Mouse (Mus musculus) embryonic facial prominence, embryonic 11.5 days (tissue): ENCODE results near the gene Slc37a2. TPM values are rescaled to one million over a fixed set of nuclear protein-coding genes. Genes with fewer than 3 reads are reported as not detected.

ENCODE experiments used
- ATAC-seq: fragments of 200-750 bp; cut with Nextera tagmentation; replicated peaks from 2 replicates; pipeline ENCODE4 v1.8.0; 2017; ENCODE audit warnings: low read depth; ENCODE audit not compliant: insufficient number of reproducible peaks, low FRiP score, low TSS enrichment
- DNase-seq: peaks from one replicate; pipeline ENCODE4 v3.0.0-alpha.2; 2015; ENCODE audit warnings: low spot score
- H3K27ac ChIP-seq: fragments of 300-500 bp; sonication (generic); replicated peaks from 2 replicates; pipeline ENCODE4 v1.5.1; 2014; ENCODE audit warnings: mild to moderate bottlenecking, low read depth, low read length, control low read depth
- H3K27me3 ChIP-seq: fragments of 300-500 bp; sonication (generic); 2 replicates; pipeline ENCODE4 v1.6.1; 2014; ENCODE audit warnings: mild to moderate bottlenecking, low read length, moderate library complexity, mixed read lengths; ENCODE audit not compliant: control insufficient read depth, insufficient read depth
- H3K36me3 ChIP-seq: fragments of 300-500 bp; sonication (generic); replicated peaks from 2 replicates; pipeline ENCODE4 v1.6.1; 2014; ENCODE audit warnings: low read depth, mild to moderate bottlenecking, low read length, moderate library complexity, mixed read lengths; ENCODE audit not compliant: control insufficient read depth, insufficient read depth
- H3K4me1 ChIP-seq: fragments of 300-500 bp; sonication (generic); 2 replicates; pipeline ENCODE4 v1.6.1; 2014; ENCODE audit warnings: low read length, mixed read lengths; ENCODE audit not compliant: control insufficient read depth, insufficient read depth
- H3K4me2 ChIP-seq: fragments of 300-500 bp; sonication (generic); 2 replicates; pipeline ENCODE4 v1.6.1; 2014; ENCODE audit warnings: low read depth, mild to moderate bottlenecking, control low read depth, low read length, moderate library complexity
- H3K4me3 ChIP-seq: fragments of 300-500 bp; sonication (generic); 2 replicates; pipeline ENCODE4 v1.5.1; 2014; ENCODE audit warnings: low read depth, low read length, control low read depth
- H3K9ac ChIP-seq: fragments of 300-500 bp; sonication (generic); replicated peaks from 2 replicates; pipeline ENCODE4 v1.6.1; 2014; ENCODE audit warnings: mild to moderate bottlenecking, control low read depth, low read length
- H3K9me3 ChIP-seq: fragments of 300-500 bp; sonication (generic); replicated peaks from 2 replicates; pipeline ENCODE4 v1.6.1; 2016; ENCODE audit warnings: mild to moderate bottlenecking, low read length, inconsistent platforms, mixed read lengths; ENCODE audit not compliant: control insufficient read depth
- WGBS: fragments of 180-500 bp; shearing (Covaris S2); extraction: QIAGEN DNeasy Blood & Tissue Kit; methylation state at CpG from one replicate; pipeline ENCODE4 v1.1.7; 2014; 5-methylcytosine and 5-hydroxymethylcytosine counted together
- polyA plus RNA-seq: library from polyadenylated mRNA; unstranded; fragments of >200 nt; fragmentation: Nextera tagmentation; extraction: Ambion mirVana; gene quantifications from 2 replicates; pipeline ENCODE4 v1.2.1, GENCODE M21; 2014

Gene Slc37a2
- polyA plus RNA-seq, 1 experiment from 2014 or later: 2.9 TPM

DNA sequence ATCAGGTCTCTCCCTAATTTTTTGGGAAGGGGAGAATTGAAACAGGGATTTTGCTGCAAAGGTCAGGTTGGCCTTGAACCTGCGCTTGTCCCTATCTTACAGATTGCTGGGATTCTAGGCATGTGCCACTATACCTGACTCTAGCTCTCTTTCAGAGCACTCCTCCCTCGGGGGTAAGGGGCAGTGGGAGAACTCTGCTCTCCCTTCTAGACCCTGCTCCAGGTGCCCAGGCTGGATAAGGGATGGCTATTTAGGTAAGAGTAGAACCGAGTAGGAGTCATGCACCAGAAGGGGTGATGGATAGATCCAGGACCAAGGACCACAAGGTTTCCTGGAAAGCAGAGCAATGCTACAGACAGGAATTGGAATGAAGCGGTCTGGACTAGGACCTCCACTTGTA lies 75.9 kb downstream of the Slc37a2 start:
- Histone ChIP-seq H3K27ac (no peak overlapping the region), H3K4me2 (no peak overlapping the region)

DNA sequence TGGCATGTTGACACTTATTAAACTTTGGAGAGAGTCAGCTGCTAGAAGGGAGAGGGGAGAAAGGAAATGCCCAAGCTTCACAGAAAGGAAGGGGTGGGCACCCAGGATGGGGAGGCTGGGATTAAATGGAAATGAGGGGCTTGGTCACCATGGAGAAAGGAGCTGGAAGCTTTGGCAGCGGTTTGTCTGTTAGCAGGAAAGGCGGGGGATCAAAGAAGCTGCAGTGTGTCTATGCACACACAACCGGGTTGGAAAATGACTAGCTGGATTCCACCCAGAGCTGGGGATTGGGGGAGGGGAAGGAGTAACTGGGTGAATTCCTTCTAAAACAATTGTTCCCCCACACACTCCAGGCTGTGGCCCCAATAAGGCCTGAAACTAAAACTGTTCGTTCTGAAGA lies 76.6 kb downstream of the Slc37a2 start:
- WGBS: 27% methylated on average over 4 of the region's 4 CpGs
- Histone ChIP-seq H3K9ac (no peak overlapping the region), H3K4me1 (no peaks in the 10 kb centered on the region), H3K36me3 (no peaks in the 10 kb centered on the region), H3K9me3 (no peaks in the 10 kb centered on the region), H3K27me3 (no peaks in the 10 kb centered on the region), H3K27ac (no peak overlapping the region), H3K4me2 (no peak overlapping the region), H3K4me3 (no peak overlapping the region)
- no peak for DNase-seq
- ATAC-seq: no peak

More for the DNA sequence above, 75.9 kb downstream of the Slc37a2 start:
- no peak overlapping the region for H3K4me3 ChIP-seq
- no peaks in the 10 kb centered on the region for H3K36me3 ChIP-seq
- ATAC-seq (no peak), DNase-seq (no peak)
- WGBS: 89% methylated on average over 4 of the region's 4 CpGs
- H3K9me3 ChIP-seq: no peaks in the 10 kb centered on the region
- no peaks in the 10 kb centered on the region for H3K4me1 ChIP-seq
- no peaks in the 10 kb centered on the region for H3K27me3 ChIP-seq
- H3K9ac ChIP-seq: no peak overlapping the region

Other genes with a start within 250 kb of the Slc37a2 start
- 13.2 and 14.9 TPM in 2 replicates for gene Pknox2, start 108.3 kb downstream of the Slc37a2 start, polyA plus RNA-seq
- 14.1 and 15.7 TPM in 2 replicates for gene Tmem218, start 47.5 kb downstream of the Slc37a2 start, polyA plus RNA-seq
- 5.5 and 8.0 TPM in 2 replicates for gene Ccdc15, start 92.7 kb upstream of the Slc37a2 start, polyA plus RNA-seq
- gene Hepacam, start 111.6 kb upstream of the Slc37a2 start, polyA plus RNA-seq: not detected in 2 replicates
- gene Robo4, start 146.2 kb upstream of the Slc37a2 start, polyA plus RNA-seq: 6.0 and 6.5 TPM in 2 replicates
- gene Robo3, start 177.5 kb upstream of the Slc37a2 start, polyA plus RNA-seq: 4.9 and 6.6 TPM in 2 replicates
- gene Msantd2, start 233.6 kb upstream of the Slc37a2 start, polyA plus RNA-seq: 32.8 and 33.0 TPM in 2 replicates